Mouse (Mus musculus) CH12.LX (cell line): ENCODE measurements around the gene Osbp2.

Experiments
- GABPA ChIP-seq: IDR thresholded peaks from 2 replicates; pipeline ENCODE4 v1.6.1; 2012; ENCODE audit warnings: low read depth, low read length, improper control_type of control experiment, inconsistent platforms; ENCODE audit not compliant: insufficient replicate concordance
- ZMIZ1 ChIP-seq: IDR thresholded peaks from 2 replicates; pipeline ENCODE4 v1.6.1; 2012; ENCODE audit warnings: low read depth, mild to moderate bottlenecking, inconsistent platforms, low read length, improper control_type of control experiment

GRCm38 (mm10) chr11:3823378-3823777 lies 40.3 kb downstream of the Osbp2 start:
- TF ChIP-seq ZMIZ1 = no peak
- no peak for TF ChIP-seq GABPA
